Mouse (Mus musculus): ENCODE results near the gene Tom1l1. TPM values are rescaled to one million over a fixed set of nuclear protein-coding genes. Genes with fewer than 3 reads are reported as not detected.

Tom1l1 gene
- total and polyA plus RNA-seq, 3 experiments: 25.4 to 41.3 TPM; not detected in 1

- H3K36me3 ChIP-seq (ENCODE audit: control insufficient read depth in 1 of 2, insufficient read depth in 2 of 2, low read length in 2 of 2): peaks cover 4 to 48% of the 10 kb centered on the region in 2 experiments
- peak overlapping the region; percentile 14 to 22 for H3K4me3 ChIP-seq (ENCODE audit: control insufficient read depth in 1 of 2, insufficient read depth in 1 of 2, low read depth in 2 of 2, low read length in 2 of 2)
- H3K9ac ChIP-seq (ENCODE audit: control insufficient read depth, low read depth, low read length, poor library complexity, severe bottlenecking): peak overlapping the region; percentile 59
Measured at GRCm38 (mm10) chr11:90663618-90664297, 24.4 kb downstream of the Tom1l1 start.

GRCm38 (mm10) chr11:90663052-90663451 lies 25.1 kb downstream of the Tom1l1 start:
- H3K79me2 ChIP-seq (ENCODE audit: control insufficient read depth, insufficient read depth, low read length, poor library complexity): no peaks in the 10 kb centered on the region
- H3K4me3 ChIP-seq (ENCODE audit: control insufficient read depth in 1 of 2, insufficient read depth in 1 of 2, low read depth in 2 of 2, low read length in 2 of 2): peak overlapping the region in 1 of 2 experiments; percentile 22; a peak in 1 of 4 replicates
- H3K27ac ChIP-seq (ENCODE audit: control insufficient read depth, low read depth, low read length): peak overlapping the region; percentile 98
- peaks cover 7 to 50% of the 10 kb centered on the region in 2 experiments for H3K36me3 ChIP-seq (ENCODE audit: control insufficient read depth in 1 of 2, insufficient read depth in 2 of 2, low read length in 2 of 2)
- H3K27me3 ChIP-seq (ENCODE audit: control insufficient read depth in 1 of 2, insufficient read depth in 2 of 2, low read length in 2 of 2): no peaks in the 10 kb centered on the region
- no peaks in the 10 kb centered on the region for H3K9me3 ChIP-seq (replicated peaks; ENCODE audit: insufficient read depth, low read length)
- H3K9ac ChIP-seq (ENCODE audit: control insufficient read depth, low read depth, low read length, poor library complexity, severe bottlenecking): peak overlapping the region; percentile 59
- peak; percentile 91 for DNase-seq (ENCODE audit: low read depth, low spot score)
- H3K4me1 ChIP-seq (ENCODE audit: control insufficient read depth in 1 of 2, insufficient read depth in 2 of 2, low read length in 2 of 2): peaks cover 43 to 46% of the 10 kb centered on the region in 2 experiments
- peak; percentile 38; the same call in 1 of the 2 replicates for TF ChIP-seq HCFC1 (IDR thresholded peaks at IDR 0.05; ENCODE audit: low read depth, low read length)
- TF ChIP-seq SMC3 (IDR thresholded peaks at IDR 0.05; ENCODE audit: low read depth, low read length): no peak
- TF ChIP-seq SIN3A (IDR thresholded peaks at IDR 0.05; ENCODE audit: low read length): peak; percentile 78
- TF ChIP-seq ZKSCAN1 (IDR thresholded peaks at IDR 0.05; ENCODE audit: low read depth, low read length): no peak
- peak; percentile 76 for TF ChIP-seq ETS1 (IDR thresholded peaks at IDR 0.05; ENCODE audit: low read depth, low read length)
- no peak for TF ChIP-seq USF2 (IDR thresholded peaks at IDR 0.05; ENCODE audit: borderline replicate concordance in 1 of 2, insufficient read depth in 1 of 2, low read depth in 1 of 2, low read length in 2 of 2)
- TF ChIP-seq ZMIZ1 (IDR thresholded peaks at IDR 0.05; ENCODE audit: low read depth, low read length): no peak
- TF ChIP-seq NELFE (IDR thresholded peaks at IDR 0.05; ENCODE audit: low read depth, low read length): no peak
- peak; percentile 64 to 77 for TF ChIP-seq EP300 (IDR thresholded peaks at IDR 0.05; ENCODE audit: low read depth in 1 of 2, low read length in 2 of 2)
- TF ChIP-seq RAD21 (IDR thresholded peaks at IDR 0.05; ENCODE audit: low read depth, low read length): no peak
- TF ChIP-seq GATA1 (IDR thresholded peaks at IDR 0.05; ENCODE audit: low read depth, low read length): peak; percentile 97
- TF ChIP-seq KAT2A (conservative IDR thresholded peaks at IDR 0.05; ENCODE audit: low read depth, low read length): no peak
- no peak for TF ChIP-seq NRF1 (IDR thresholded peaks at IDR 0.05; ENCODE audit: insufficient read depth, low read depth, low read length, poor library complexity, severe bottlenecking)
- 0 out of 2 replicates have a peak, but pooled peaks have one; percentile 9 for TF ChIP-seq MAX (IDR thresholded peaks at IDR 0.05; ENCODE audit: low read length)
- no peak for TF ChIP-seq MAFK (IDR thresholded peaks at IDR 0.05; ENCODE audit: borderline replicate concordance, low read depth, low read length)
- TF ChIP-seq POLR2AphosphoS5 (IDR thresholded peaks at IDR 0.05; ENCODE audit: borderline replicate concordance, low read depth, low read length): no peak
- no peak for TF ChIP-seq CHD1 (IDR thresholded peaks at IDR 0.05; ENCODE audit: low read depth, low read length)
- TF ChIP-seq POLR2AphosphoS2 (IDR thresholded peaks at IDR 0.05; ENCODE audit: low read length): no peak
- TF ChIP-seq TAL1 (IDR thresholded peaks at IDR 0.05; ENCODE audit: low read length): peak; percentile 16; the same call in 1 of the 2 replicates
- no peak for TF ChIP-seq ZC3H11A (IDR thresholded peaks at IDR 0.05; ENCODE audit: low read depth, low read length)
- no peak for TF ChIP-seq GABPA (IDR thresholded peaks at IDR 0.05; ENCODE audit: low read depth, low read length)
- 0 out of 2 replicates have a peak, but pooled peaks have one; percentile 47 for TF ChIP-seq MYC (IDR thresholded peaks at IDR 0.05; ENCODE audit: low read depth, low read length)
- no peak; the same call in 1 of the 2 replicates for TF ChIP-seq MXI1 (IDR thresholded peaks at IDR 0.05; ENCODE audit: low read depth, low read length)
- TF ChIP-seq POLR2A (IDR thresholded peaks at IDR 0.05; ENCODE audit: control insufficient read depth in 1 of 2, insufficient read depth in 1 of 2, low read depth in 1 of 2, low read length in 2 of 2, poor library complexity in 1 of 2): peak in 1 of 2 experiments; percentile 40; a peak in 2 of 4 replicates

More at GRCm38 (mm10) chr11:90663618-90664297, 24.4 kb downstream of the Tom1l1 start:
- H3K9me3 ChIP-seq (replicated peaks; ENCODE audit: insufficient read depth, low read length): no peaks in the 10 kb centered on the region
- TF ChIP-seq CTCF (IDR thresholded peaks at IDR 0.05 in 2 of 3, conservative IDR thresholded peaks at IDR 0.05 in 1 of 3; ENCODE audit: control insufficient read depth in 1 of 3, insufficient read depth in 1 of 3, low read depth in 2 of 3, low read length in 3 of 3, poor library complexity in 1 of 3, severe bottlenecking in 1 of 3): no peak
- 0 out of 2 replicates have a peak, but pooled peaks have one; percentile 14 for TF ChIP-seq ZKSCAN1 (IDR thresholded peaks at IDR 0.05; ENCODE audit: low read depth, low read length)
- no peak for TF ChIP-seq GATA1 (IDR thresholded peaks at IDR 0.05; ENCODE audit: low read depth, low read length)
- peak; percentile 97 for TF ChIP-seq ZNF384 (IDR thresholded peaks at IDR 0.05; ENCODE audit: low read depth, low read length)
- no peak for TF ChIP-seq SMC3 (IDR thresholded peaks at IDR 0.05; ENCODE audit: low read depth, low read length)
- no peak for TF ChIP-seq MYC (IDR thresholded peaks at IDR 0.05; ENCODE audit: low read depth, low read length)
- TF ChIP-seq MAZ (IDR thresholded peaks at IDR 0.05; ENCODE audit: low read depth, low read length): no peak
- TF ChIP-seq EP300 (IDR thresholded peaks at IDR 0.05; ENCODE audit: low read depth in 1 of 2, low read length in 2 of 2): 0 out of 4 replicates have a peak, but pooled peaks have one; percentile 5 to 15
- no peak for TF ChIP-seq MYB (IDR thresholded peaks at IDR 0.05; ENCODE audit: low read depth, low read length)
- TF ChIP-seq ETS1 (IDR thresholded peaks at IDR 0.05; ENCODE audit: low read depth, low read length): peak; percentile 51; the same call in 1 of the 2 replicates
- TF ChIP-seq GABPA (IDR thresholded peaks at IDR 0.05; ENCODE audit: low read depth, low read length): no peak
- no peak for TF ChIP-seq KAT2A (conservative IDR thresholded peaks at IDR 0.05; ENCODE audit: low read depth, low read length)
- 0 out of 2 replicates have a peak, but pooled peaks have one; percentile 27 for TF ChIP-seq MAX (IDR thresholded peaks at IDR 0.05; ENCODE audit: low read length)
- TF ChIP-seq CHD1 (IDR thresholded peaks at IDR 0.05; ENCODE audit: low read depth, low read length): peak; percentile 70; the same call in 1 of the 2 replicates
- peak overlapping the region; percentile 98 for H3K27ac ChIP-seq (ENCODE audit: control insufficient read depth, low read depth, low read length)
- DNase-seq (ENCODE audit: low read depth, low spot score): no peak
- no peaks in the 10 kb centered on the region for H3K27me3 ChIP-seq (ENCODE audit: control insufficient read depth in 1 of 2, insufficient read depth in 2 of 2, low read length in 2 of 2)
- H3K79me2 ChIP-seq (ENCODE audit: control insufficient read depth, insufficient read depth, low read length, poor library complexity): no peaks in the 10 kb centered on the region
- H3K4me1 ChIP-seq (ENCODE audit: control insufficient read depth in 1 of 2, insufficient read depth in 2 of 2, low read length in 2 of 2): peaks cover 39 to 44% of the 10 kb centered on the region in 2 experiments
